Mouse (Mus musculus): ENCODE measurements around the gene Foxred1. TPM values are rescaled to one million over a fixed set of nuclear protein-coding genes. Genes with fewer than 3 reads are reported as not detected.

Gene Foxred1
- total and polyA plus RNA-seq, 3 experiments: 39.0 to 42.4 TPM; not detected in 1

DNA sequence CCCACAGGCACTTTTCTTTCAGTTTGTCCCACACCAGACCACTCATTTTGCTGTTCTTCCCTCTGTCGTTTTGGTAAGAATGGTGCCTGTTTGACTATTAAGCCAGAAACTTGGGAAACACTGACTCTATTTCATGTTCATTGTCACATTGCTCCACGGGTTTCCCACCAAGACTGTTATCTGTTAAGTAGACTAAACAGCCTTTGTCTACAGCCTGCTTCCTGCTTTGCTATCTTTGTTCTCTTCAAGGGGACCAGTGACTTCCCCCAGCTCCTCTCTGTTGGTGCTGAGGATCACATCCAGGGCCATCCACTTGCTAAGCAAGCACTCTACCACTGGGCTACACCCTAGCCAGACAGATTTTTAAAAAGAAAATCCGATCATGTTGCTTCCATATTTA, 7.3 kb downstream of the Foxred1 start (continued):
- TF ChIP-seq ZKSCAN1 (IDR thresholded peaks at IDR 0.05; ENCODE audit: low read depth, low read length) (no peak), CTCF (IDR thresholded peaks at IDR 0.05 in 2 of 3, conservative IDR thresholded peaks at IDR 0.05 in 1 of 3; ENCODE audit: control insufficient read depth in 1 of 3, insufficient read depth in 1 of 3, low read depth in 2 of 3, low read length in 3 of 3, poor library complexity in 1 of 3, severe bottlenecking in 1 of 3) (no peak), ETS1 (IDR thresholded peaks at IDR 0.05; ENCODE audit: low read depth, low read length) (peak; percentile 62; the same call in 1 of the 2 replicates), USF2 (IDR thresholded peaks at IDR 0.05; ENCODE audit: borderline replicate concordance in 1 of 2, insufficient read depth in 1 of 2, low read depth in 1 of 2, low read length in 2 of 2) (no peak), ZNF384 (IDR thresholded peaks at IDR 0.05; ENCODE audit: low read depth, low read length) (no peak), SIN3A (IDR thresholded peaks at IDR 0.05; ENCODE audit: low read length) (0 out of 2 replicates have a peak, but pooled peaks have one; percentile 47), GATA1 (IDR thresholded peaks at IDR 0.05; ENCODE audit: low read depth, low read length) (peak; percentile 76), MXI1 (IDR thresholded peaks at IDR 0.05; ENCODE audit: low read depth, low read length) (0 out of 2 replicates have a peak, but pooled peaks have one; percentile 55), BHLHE40 (IDR thresholded peaks at IDR 0.05; ENCODE audit: borderline replicate concordance, low read depth, low read length) (no peak), TCF12 (IDR thresholded peaks at IDR 0.05; ENCODE audit: low read depth, low read length) (no peak), HCFC1 (IDR thresholded peaks at IDR 0.05; ENCODE audit: low read depth, low read length) (0 out of 2 replicates have a peak, but pooled peaks have one; percentile 41), ELF1 (IDR thresholded peaks at IDR 0.05; ENCODE audit: low read depth, low read length) (peak; percentile 61; the same call in 1 of the 2 replicates), ZC3H11A (IDR thresholded peaks at IDR 0.05; ENCODE audit: low read depth, low read length) (no peak), CHD2 (IDR thresholded peaks at IDR 0.05; ENCODE audit: low read length) (no peak), ZMIZ1 (IDR thresholded peaks at IDR 0.05; ENCODE audit: low read depth, low read length) (no peak), NRF1 (IDR thresholded peaks at IDR 0.05; ENCODE audit: insufficient read depth, low read depth, low read length, poor library complexity, severe bottlenecking) (no peak), TBP (IDR thresholded peaks at IDR 0.05; ENCODE audit: low read depth, low read length) (0 out of 2 replicates have a peak, but pooled peaks have one; percentile 30), UBTF (IDR thresholded peaks at IDR 0.05; ENCODE audit: borderline replicate concordance, insufficient read depth, low read depth, low read length) (no peak), POLR2AphosphoS5 (IDR thresholded peaks at IDR 0.05; ENCODE audit: borderline replicate concordance, low read depth, low read length) (no peak), MAX (IDR thresholded peaks at IDR 0.05; ENCODE audit: low read length) (peak; percentile 82), NELFE (IDR thresholded peaks at IDR 0.05; ENCODE audit: low read depth, low read length) (no peak)

GRCm38 (mm10) chr9:35200529-35201060, 10.3 kb downstream of the Foxred1 start:
- peaks cover 10 to 11% of the 10 kb centered on the region in 2 experiments for H3K4me1 ChIP-seq (ENCODE audit: control insufficient read depth in 1 of 2, insufficient read depth in 2 of 2, low read length in 2 of 2)
- H3K27me3 ChIP-seq (ENCODE audit: control insufficient read depth in 1 of 2, insufficient read depth in 2 of 2, low read length in 2 of 2): no peaks in the 10 kb centered on the region
- TF ChIP-seq CTCF (IDR thresholded peaks at IDR 0.05 in 2 of 3, conservative IDR thresholded peaks at IDR 0.05 in 1 of 3; ENCODE audit: control insufficient read depth in 1 of 3, insufficient read depth in 1 of 3, low read depth in 2 of 3, low read length in 3 of 3, poor library complexity in 1 of 3, severe bottlenecking in 1 of 3) (no peak; a peak in 1 of 6 replicates), TAL1 (IDR thresholded peaks at IDR 0.05; ENCODE audit: low read length) (peak; percentile 19; the same call in 1 of the 2 replicates), CHD2 (IDR thresholded peaks at IDR 0.05; ENCODE audit: low read length) (no peak), USF2 (IDR thresholded peaks at IDR 0.05; ENCODE audit: borderline replicate concordance in 1 of 2, insufficient read depth in 1 of 2, low read depth in 1 of 2, low read length in 2 of 2) (no peak), RCOR1 (IDR thresholded peaks at IDR 0.05; ENCODE audit: low read depth, low read length) (no peak), MEF2A (IDR thresholded peaks at IDR 0.05; ENCODE audit: extremely low read depth, insufficient replicate concordance, low read depth, low read length, poor library complexity, severe bottlenecking) (no peak), HCFC1 (IDR thresholded peaks at IDR 0.05; ENCODE audit: low read depth, low read length) (0 out of 2 replicates have a peak, but pooled peaks have one; percentile 23), ELF1 (IDR thresholded peaks at IDR 0.05; ENCODE audit: low read depth, low read length) (no peak), GABPA (IDR thresholded peaks at IDR 0.05; ENCODE audit: low read depth, low read length) (no peak), CHD1 (IDR thresholded peaks at IDR 0.05; ENCODE audit: low read depth, low read length) (no peak), MAZ (IDR thresholded peaks at IDR 0.05; ENCODE audit: low read depth, low read length) (no peak)
- DNase-seq (ENCODE audit: low read depth, low spot score): peak; percentile 49
- peak overlapping the region; percentile 87 for H3K9ac ChIP-seq (ENCODE audit: control insufficient read depth, low read depth, low read length, poor library complexity, severe bottlenecking)
- peaks cover 1% of the 10 kb centered on the region; the same call in 1 of the 2 replicates for H3K79me2 ChIP-seq (ENCODE audit: control insufficient read depth, insufficient read depth, low read length, poor library complexity)
- no peak overlapping the region for H3K27ac ChIP-seq (ENCODE audit: control insufficient read depth, low read depth, low read length)
- H3K36me3 ChIP-seq (ENCODE audit: control insufficient read depth in 1 of 2, insufficient read depth in 2 of 2, low read length in 2 of 2): peaks cover 0 to 19% of the 10 kb centered on the region in 2 experiments; a peak in 2 of 4 replicates
- no peaks in the 10 kb centered on the region for H3K9me3 ChIP-seq (replicated peaks; ENCODE audit: insufficient read depth, low read length)
- peak overlapping the region; percentile 88 to 90 for H3K4me3 ChIP-seq (ENCODE audit: control insufficient read depth in 1 of 2, insufficient read depth in 1 of 2, low read depth in 2 of 2, low read length in 2 of 2)
